Mouse (Mus musculus) CH12.LX (cell line): Measurements from ENCODE around the gene Nemp2. TPM values are rescaled to one million over a fixed set of nuclear protein-coding genes. Genes with fewer than 3 reads are reported as not detected.

ENCODE experiments used
- DNase-seq: peaks from one replicate; pipeline ENCODE4 v3.0.0-alpha.2; 2013; ENCODE audit errors: extremely low read depth
- H3K27ac ChIP-seq: 2 replicates; pipeline ENCODE4 v1.5.1; 2012; ENCODE audit warnings: low read depth, mild to moderate bottlenecking, control low read depth, moderate library complexity; ENCODE audit not compliant: insufficient read depth
- H3K27me3 ChIP-seq: replicated peaks from 2 replicates; pipeline ENCODE3; 2012; ENCODE audit warnings: inconsistent platforms
- H3K36me3 ChIP-seq, 2 experiments: replicated peaks in 1 of 2; 2 replicates each; pipeline versions ENCODE3 to v1.6.1; 2012; ENCODE audit warnings: inconsistent platforms in 1 of 2, low read length in 1 of 2, mild to moderate bottlenecking in 1 of 2, mixed read lengths in 1 of 2, moderate library complexity in 1 of 2; ENCODE audit not compliant: control insufficient read depth in 1 of 2, insufficient read depth in 1 of 2
- H3K4me1 ChIP-seq, 2 experiments: 2 replicates each; pipeline ENCODE4 v1.6.1; 2012; ENCODE audit warnings: inconsistent platforms in 1 of 2, moderate library complexity in 1 of 2; ENCODE audit not compliant: insufficient read depth in 2 of 2, control insufficient read depth in 1 of 2
- H3K4me2 ChIP-seq: 2 replicates; pipeline ENCODE4 v1.6.1; 2012; ENCODE audit warnings: low read depth, mild to moderate bottlenecking, control low read depth; ENCODE audit not compliant: poor library complexity, insufficient read depth, severe bottlenecking
- H3K4me3 ChIP-seq, 3 experiments: fragments of 150-350 bp in 1 of 3; sonication (generic) in 1 of 3; replicated peaks in 1 of 3; 2 replicates each; pipeline versions ENCODE3 to v1.5.1; 2011 to 2012; ENCODE audit warnings: low read depth in 2 of 3, low read length in 2 of 3, mild to moderate bottlenecking in 2 of 3, moderate library complexity in 2 of 3, control low read depth in 1 of 3, improper control_type of control experiment in 1 of 3, inconsistent platforms in 1 of 3, mixed read lengths in 1 of 3; ENCODE audit not compliant: poor library complexity in 1 of 3
- H3K79me2 ChIP-seq: replicated peaks from 2 replicates; pipeline ENCODE4 v1.6.1; 2012; ENCODE audit warnings: mild to moderate bottlenecking, moderate library complexity; ENCODE audit not compliant: control insufficient read depth, poor library complexity, insufficient read depth, severe bottlenecking; ENCODE audit errors: extremely low read depth
- H3K9ac ChIP-seq: 2 replicates; pipeline ENCODE4 v1.6.1; 2012; ENCODE audit warnings: low read depth, mild to moderate bottlenecking, control low read depth, moderate library complexity; ENCODE audit not compliant: insufficient read depth
- H3K9me3 ChIP-seq: replicated peaks from 2 replicates; pipeline ENCODE3; 2012; ENCODE audit warnings: low read length, inconsistent platforms, mixed read lengths
- CHD1 ChIP-seq: IDR thresholded peaks from 2 replicates; pipeline ENCODE4 v1.6.1; 2012; ENCODE audit warnings: low read depth, low read length, improper control_type of control experiment, inconsistent platforms
- CHD2 ChIP-seq: IDR thresholded peaks from 2 replicates; pipeline ENCODE4 v1.6.1; 2011; ENCODE audit warnings: low read length, improper control_type of control experiment
- E2F4 ChIP-seq: IDR thresholded peaks from 2 replicates; pipeline ENCODE4 v1.6.1; 2011; ENCODE audit warnings: low read depth, low read length, improper control_type of control experiment; ENCODE audit not compliant: insufficient replicate concordance
- ELF1 ChIP-seq: IDR thresholded peaks from 2 replicates; pipeline ENCODE4 v1.6.1; 2014; ENCODE audit warnings: low read depth, mild to moderate bottlenecking, inconsistent platforms, low read length, improper control_type of control experiment
- EP300 ChIP-seq: IDR thresholded peaks from 2 replicates; pipeline ENCODE4 v1.6.1; 2011; ENCODE audit warnings: low read length, improper control_type of control experiment
- ETS1 ChIP-seq: conservative IDR thresholded peaks from 2 replicates; pipeline ENCODE4 v1.6.1; 2012; ENCODE audit warnings: low read depth, mild to moderate bottlenecking, inconsistent platforms, low read length, improper control_type of control experiment, moderate library complexity
- GABPA ChIP-seq: IDR thresholded peaks from 2 replicates; pipeline ENCODE4 v1.6.1; 2012; ENCODE audit warnings: low read depth, low read length, improper control_type of control experiment, inconsistent platforms; ENCODE audit not compliant: insufficient replicate concordance
- HCFC1 ChIP-seq: IDR thresholded peaks from 2 replicates; pipeline ENCODE4 v1.6.1; 2012; ENCODE audit warnings: low read depth, mild to moderate bottlenecking, inconsistent platforms, low read length, improper control_type of control experiment
- IRF4 ChIP-seq: IDR thresholded peaks from 2 replicates; pipeline ENCODE4 v1.6.1; 2014; ENCODE audit warnings: low read depth, mild to moderate bottlenecking, inconsistent platforms, low read length, improper control_type of control experiment
- JUN ChIP-seq: IDR thresholded peaks from 2 replicates; pipeline ENCODE4 v1.6.1; 2011; ENCODE audit warnings: low read depth, mild to moderate bottlenecking, low read length, improper control_type of control experiment, moderate library complexity; ENCODE audit not compliant: insufficient read depth
- JUND ChIP-seq: conservative IDR thresholded peaks from 2 replicates; pipeline ENCODE4 v1.6.1; 2011; ENCODE audit warnings: low read depth, low read length, improper control_type of control experiment
- MAFK ChIP-seq: IDR thresholded peaks from 2 replicates; pipeline ENCODE4 v1.6.1; 2011; ENCODE audit warnings: low read length, improper control_type of control experiment; ENCODE audit not compliant: insufficient replicate concordance
- MAX ChIP-seq: IDR thresholded peaks from 2 replicates; pipeline ENCODE4 v1.6.1; 2011; ENCODE audit warnings: low read length, improper control_type of control experiment
- MEF2A ChIP-seq: IDR thresholded peaks from 2 replicates; pipeline ENCODE4 v1.6.1; 2014; ENCODE audit warnings: low read depth, mild to moderate bottlenecking, inconsistent platforms, low read length, improper control_type of control experiment, borderline replicate concordance
- NELFE ChIP-seq: IDR thresholded peaks from 2 replicates; pipeline ENCODE4 v1.6.1; 2011; ENCODE audit warnings: low read depth, low read length, improper control_type of control experiment
- PAX5 ChIP-seq: IDR thresholded peaks from 2 replicates; pipeline ENCODE4 v1.6.1; 2012; ENCODE audit warnings: low read length, inconsistent platforms, mixed read lengths
- POLR2AphosphoS2 ChIP-seq: IDR thresholded peaks from 2 replicates; pipeline ENCODE4 v1.6.1; 2011; ENCODE audit warnings: low read depth, low read length, improper control_type of control experiment
- RCOR1 ChIP-seq: conservative IDR thresholded peaks from 2 replicates; pipeline ENCODE4 v1.6.1; 2012; ENCODE audit warnings: low read depth, mild to moderate bottlenecking, inconsistent platforms, low read length, improper control_type of control experiment
- SIN3A ChIP-seq: IDR thresholded peaks from 2 replicates; pipeline ENCODE4 v1.6.1; 2012; ENCODE audit warnings: low read length, improper control_type of control experiment, inconsistent platforms
- SMC3 ChIP-seq: IDR thresholded peaks from 2 replicates; pipeline ENCODE4 v1.6.1; 2011; ENCODE audit warnings: low read depth, low read length, improper control_type of control experiment
- TCF12 ChIP-seq: IDR thresholded peaks from 2 replicates; pipeline ENCODE4 v1.6.1; 2014; ENCODE audit warnings: low read depth, mild to moderate bottlenecking, inconsistent platforms, low read length, improper control_type of control experiment
- UBTF ChIP-seq: IDR thresholded peaks from 2 replicates; pipeline ENCODE4 v1.6.1; 2012; ENCODE audit warnings: low read depth, mild to moderate bottlenecking, inconsistent platforms, low read length, improper control_type of control experiment, moderate library complexity
- USF1 ChIP-seq: IDR thresholded peaks from 2 replicates; pipeline ENCODE4 v1.6.1; 2014; ENCODE audit warnings: low read depth, mild to moderate bottlenecking, inconsistent platforms, low read length, improper control_type of control experiment
- USF2 ChIP-seq: conservative IDR thresholded peaks from 2 replicates; pipeline ENCODE4 v1.6.1; 2011; ENCODE audit warnings: low read depth, low read length, improper control_type of control experiment
- ZKSCAN1 ChIP-seq: IDR thresholded peaks from 2 replicates; pipeline ENCODE4 v1.6.1; 2012; ENCODE audit warnings: low read depth, inconsistent platforms, low read length, improper control_type of control experiment, borderline replicate concordance
- dilution Hi-C: fragments of 300-500 bp; cut with MboI; formaldehyde crosslinking; loops from 2 replicates; pipeline ENCODE4 v1.14.3; 2020; ENCODE audit warnings: low sequenced_read_pairs; ENCODE audit not compliant: extremely low pct_unique_long_range_greater_than_20kb, extremely low pct_ligation_motif_present
- in situ Hi-C: fragments of 300-500 bp; cut with MboI; formaldehyde crosslinking; loops from 3 replicates; pipeline ENCODE4 v1.14.3; 2019; ENCODE audit warnings: low sequenced_read_pairs, low pct_ligation_motif_present, low pct_unique_long_range_greater_than_20kb, mixed read lengths
- polyA plus RNA-seq: library from polyadenylated mRNA; unstranded; fragments of >175 nt; gene quantifications from 2 replicates; pipeline ENCODE4 v1.2.1, GENCODE M21; 2012; ENCODE audit warnings: low read depth; ENCODE audit not compliant: insufficient read length
- total RNA-seq, 2 experiments: library from RNA; depleted of rRNA; stranded (reverse); fragments of 300-350 nt in 1 of 2; fragments of >200 nt in 1 of 2; gene quantifications; 2 replicates each; pipeline ENCODE4 v1.2.3; 2012 to 2014

Nemp2 gene
- total and polyA plus RNA-seq, 3 experiments, result 11.2 to 20.1 (median 13.3) TPM

GRCm38 (mm10) chr1:52655153-52655552 lies 24.6 kb downstream of the Nemp2 start:
- H3K27ac ChIP-seq, result no peak overlapping the region

DNA sequence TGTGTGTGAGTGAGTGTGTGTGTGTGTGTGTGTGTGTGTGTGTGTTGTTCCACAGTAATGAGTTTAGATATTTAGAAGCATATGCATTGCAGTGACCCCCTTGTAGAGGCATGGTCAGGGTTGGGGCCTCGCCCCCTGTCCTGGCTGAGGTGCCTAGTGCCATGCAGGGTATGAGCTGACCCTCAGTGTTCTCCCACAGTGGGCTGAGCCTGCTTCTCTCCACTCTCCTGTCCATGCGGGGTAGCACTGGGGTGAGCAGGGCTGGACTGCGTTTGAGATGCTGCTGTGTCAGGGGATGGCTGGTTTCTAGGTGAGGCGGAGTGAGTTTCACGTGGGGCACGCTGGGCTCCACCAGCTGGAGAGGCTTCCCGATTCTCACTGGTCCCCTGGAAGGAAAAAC lies 27.7 kb downstream of the Nemp2 start:
- Histone ChIP-seq H3K79me2 (no peaks in the 10 kb centered on the region), H3K27me3 (no peaks in the 10 kb centered on the region), H3K36me3 (no peaks in the 10 kb centered on the region), H3K9me3 (no peaks in the 10 kb centered on the region), H3K9ac (no peak overlapping the region), H3K27ac (no peak overlapping the region), H3K4me2 (no peak overlapping the region), H3K4me1 (peaks cover 6 to 21% of the 10 kb centered on the region in 2 experiments; a peak in 3 of 4 replicates), H3K4me3 (no peak overlapping the region)
- TF ChIP-seq MAFK (no peak), HCFC1 (no peak), TCF12 (no peak), NELFE (no peak), ETS1 (no peak), UBTF (no peak), PAX5 (no peak), ELF1 (no peak), GABPA (no peak), JUN (no peak), CHD2 (no peak)
- no peak for DNase-seq
- in situ Hi-C loops, result no loop called here
- dilution Hi-C loops, result no loop called here

More at GRCm38 (mm10) chr1:52655153-52655552, 24.6 kb downstream of the Nemp2 start:
- no peak overlapping the region for H3K4me2 ChIP-seq
- dilution Hi-C loops (no loop called here), in situ Hi-C loops (no loop called here)
- no peak overlapping the region for H3K9ac ChIP-seq
- no peaks in the 10 kb centered on the region for H3K9me3 ChIP-seq
- DNase-seq, result peak; percentile 52
- TF ChIP-seq MAX (no peak), ELF1 (peak; percentile 61), USF1 (no peak)
- peaks cover 10 to 20% of the 10 kb centered on the region in 2 experiments for H3K36me3 ChIP-seq
- no peaks in the 10 kb centered on the region for H3K27me3 ChIP-seq
- H3K4me1 ChIP-seq, result peaks cover 6 to 30% of the 10 kb centered on the region in 2 experiments; a peak in 3 of 4 replicates
- no peaks in the 10 kb centered on the region for H3K79me2 ChIP-seq
- no peak overlapping the region for H3K4me3 ChIP-seq

- in situ Hi-C loops (no loop called here), dilution Hi-C loops (no loop called here)
- no peak overlapping the region for H3K9ac ChIP-seq
- H3K4me1 ChIP-seq, result peaks cover under 1 to 2% of the 10 kb centered on the region in 2 experiments; a peak in 3 of 4 replicates
- no peak for DNase-seq
- H3K27ac ChIP-seq, result no peak overlapping the region
- H3K36me3 ChIP-seq, result no peaks in the 10 kb centered on the region
- no peaks in the 10 kb centered on the region for H3K9me3 ChIP-seq
- H3K4me2 ChIP-seq, result no peak overlapping the region
- TF ChIP-seq JUND (no peak), ZKSCAN1 (no peak), POLR2AphosphoS2 (no peak), RCOR1 (no peak), GABPA (no peak), MEF2A (no peak), USF2 (no peak), SIN3A (no peak), EP300 (no peak), SMC3 (no peak), CHD1 (no peak), IRF4 (no peak), E2F4 (no peak), MAFK (no peak)
- no peaks in the 10 kb centered on the region for H3K27me3 ChIP-seq
- H3K4me3 ChIP-seq, result no peak overlapping the region
- H3K79me2 ChIP-seq, result no peaks in the 10 kb centered on the region
Observed at GRCm38 (mm10) chr1:52660278-52660677, 29.8 kb downstream of the Nemp2 start.
